In the genomic region with DNA sequence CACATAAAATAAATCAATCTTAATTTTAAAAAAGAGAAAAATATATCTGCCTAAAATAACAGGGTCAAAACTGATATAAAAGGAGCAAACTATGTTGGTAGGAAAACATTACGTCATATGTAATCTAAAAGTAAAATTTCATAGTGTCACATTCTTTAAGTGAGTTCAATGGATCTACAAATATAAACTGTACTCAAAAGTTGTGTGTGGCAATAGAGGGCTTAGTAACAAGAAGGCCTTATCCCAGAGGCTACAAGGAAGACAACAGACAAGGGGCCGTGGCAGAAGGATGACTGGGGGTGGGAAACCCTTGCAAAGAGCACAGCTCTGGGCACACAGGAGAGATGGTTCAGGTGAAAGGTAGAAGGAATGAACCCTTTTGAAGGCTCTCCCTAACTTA, we compare ENCODE assay signal across 25 mouse cellular contexts.
"Had no signal": no experiment of that assay in that cellular context is flagged by ENCODE, and none has a peak within 500 bp of the region (broad histone marks: within the 10 kb centered on the region; RNA-seq: fewer than 3 reads in every experiment).

No protein-coding gene starts in this region.

- H3K4me3 ChIP-seq: embryonic facial prominence, embryonic 10.5 days; embryonic facial prominence, embryonic 12.5 days; embryonic facial prominence, embryonic 13.5 days; embryonic facial prominence, embryonic 15.5 days; erythroblast, embryonic 14.5 days; forebrain, embryonic 10.5 days; forebrain, embryonic 12.5 days; forebrain, embryonic 13.5 days; forebrain, embryonic 15.5 days; gastrocnemius, adult 2 months; heart, adult 2 months had no signal

- H3K9me3 ChIP-seq: embryonic facial prominence, embryonic 10.5 days; embryonic facial prominence, embryonic 12.5 days; embryonic facial prominence, embryonic 13.5 days; embryonic facial prominence, embryonic 15.5 days; forebrain, embryonic 13.5 days; forebrain, embryonic 15.5 days had no signal

- DNase-seq: cerebellum, adult 2 months; cerebellum, adult 8-10 months; cerebellum, adult 9-10 months; cerebellum, adult 9-11 months; cerebellum, postnatal 25 days; cerebellum, postnatal 36 days; embryo, embryonic 11 days; forebrain, postnatal 0 days; gastrocnemius, adult 2 months; gastrocnemius, postnatal 10 days; gastrocnemius, postnatal 14 days; gastrocnemius, postnatal 25 days; gastrocnemius, postnatal 36 days; heart, adult 2 months had no signal

- H3K27me3 ChIP-seq: embryonic facial prominence, embryonic 12.5 days; embryonic facial prominence, embryonic 13.5 days; embryonic facial prominence, embryonic 15.5 days; forebrain, embryonic 12.5 days; forebrain, embryonic 13.5 days; forebrain, embryonic 15.5 days had no signal

- ATAC-seq: forebrain, embryonic 13.5 days; forebrain, embryonic 14.5 days; forebrain, embryonic 15.5 days; forebrain, embryonic 16.5 days; forebrain, postnatal 0 days had no signal

- H3K4me2 ChIP-seq: embryonic facial prominence, embryonic 12.5 days; embryonic facial prominence, embryonic 13.5 days; embryonic facial prominence, embryonic 15.5 days; forebrain, embryonic 12.5 days; forebrain, embryonic 13.5 days; forebrain, embryonic 15.5 days had no signal

- H3K4me1 ChIP-seq: embryonic facial prominence, embryonic 13.5 days; embryonic facial prominence, embryonic 15.5 days; forebrain, embryonic 10.5 days; forebrain, embryonic 12.5 days; forebrain, embryonic 13.5 days; forebrain, embryonic 15.5 days had no signal

- H3K9ac ChIP-seq: embryonic facial prominence, embryonic 12.5 days; embryonic facial prominence, embryonic 13.5 days; embryonic facial prominence, embryonic 15.5 days; forebrain, embryonic 12.5 days; forebrain, embryonic 13.5 days; forebrain, embryonic 15.5 days; forebrain, postnatal 0 days had no signal

- H3K27ac ChIP-seq: embryonic facial prominence, embryonic 10.5 days; embryonic facial prominence, embryonic 12.5 days; embryonic facial prominence, embryonic 13.5 days; forebrain, embryonic 10.5 days; forebrain, embryonic 12.5 days; forebrain, embryonic 13.5 days; forebrain, embryonic 15.5 days; gastrocnemius, adult 2 months; heart, adult 2 months had no signal
